In genomic region chr6:30204383-30205179, GRCm38 (mm10) we compare ENCODE assay signal across 10 mouse cellular contexts.
A peak's percentile ranks its signal among the peaks of the same experiment; 100 is the strongest.
DNase-seq lines count a peak whose midpoint lies in the region; ATAC-seq and TF ChIP-seq lines count a peak whose summit lies in the region.
"Had no signal": no experiment of that assay in that cellular context is flagged by ENCODE, and none has a peak within 500 bp of the region (broad histone marks: within the 10 kb centered on the region; RNA-seq: fewer than 3 reads in every experiment).

No protein-coding gene starts in this region.

- peak; percentile 15 for DNase-seq in cerebellum, adult 9-11 months
- DNase-seq in cerebellum, adult 11 months: no peak
- DNase-seq in layer of hippocampus, postnatal 10 days (ENCODE audit: low spot score in 2 of 2): peak; percentile 22 to 47
- DNase-seq in layer of hippocampus, adult 11-12 months (ENCODE audit: low spot score): no peak
- no peak for DNase-seq in CH12.LX (ENCODE audit: extremely low read depth)
- DNase-seq in c-Kit-positive CD71-positive TER-119-positive erythroid progenitor cells, embryonic 14.5 days (ENCODE audit: low spot score): no peak
- DNase-seq in natural killer cell, adult 2 months (ENCODE audit: low spot score in 2 of 2): no peak
- DNase-seq: gastrocnemius, postnatal 14 days; kidney, postnatal 4 days had no signal

- dilution Hi-C loops in CH12.LX (cut with MboI; ENCODE audit: extremely low pct_ligation_motif_present, extremely low pct_unique_long_range_greater_than_20kb, low sequenced_read_pairs): no loop called here

- no peak overlapping the region for H3K4me3 ChIP-seq in CH12.LX (replicated peaks in 1 of 3; ENCODE audit: low read depth in 2 of 3, low read length in 2 of 3, poor library complexity in 1 of 3)

- peaks cover 4 to 12% of the 10 kb centered on the region in 2 experiments for H3K4me1 ChIP-seq in CH12.LX (ENCODE audit: control insufficient read depth in 1 of 2, insufficient read depth in 2 of 2)

- no peak for TF ChIP-seq POLR2A in CH12.LX (IDR thresholded peaks at IDR 0.05; ENCODE audit: low read depth, low read length)

- H3K79me2 ChIP-seq in CH12.LX (replicated peaks; ENCODE audit: control insufficient read depth, extremely low read depth, insufficient read depth, poor library complexity, severe bottlenecking): no peaks in the 10 kb centered on the region

- no peaks in the 10 kb centered on the region for H3K27me3 ChIP-seq in CH12.LX (replicated peaks)

- H3K36me3 ChIP-seq in CH12.LX (replicated peaks in 1 of 2; ENCODE audit: control insufficient read depth in 1 of 2, insufficient read depth in 1 of 2, low read length in 1 of 2): no peaks in the 10 kb centered on the region

- in situ Hi-C loops in CH12.LX (cut with MboI; ENCODE audit: low pct_ligation_motif_present, low pct_unique_long_range_greater_than_20kb, low sequenced_read_pairs): loop anchor here (5.0 to 10.0 kb wide), 3 partner anchors 107 to 380 kb away; no protein-coding TSS in a partner anchor

- H3K27ac ChIP-seq in CH12.LX (ENCODE audit: insufficient read depth, low read depth): no peak overlapping the region

- peak; percentile 68 for ATAC-seq in granulocyte monocyte progenitor cell, adult 5-6 weeks (replicated peaks; ENCODE audit: poor library complexity, severe bottlenecking)

- H3K4me2 ChIP-seq in CH12.LX (ENCODE audit: insufficient read depth, low read depth, poor library complexity, severe bottlenecking): 0 out of 2 replicates have a peak overlapping the region, but pooled peaks have one; percentile 1

- no peak for TF ChIP-seq RAD21 in CH12.LX (IDR thresholded peaks at IDR 0.05; ENCODE audit: low read depth, low read length)

- no peak overlapping the region for H3K9ac ChIP-seq in CH12.LX (ENCODE audit: insufficient read depth, low read depth)

- TF ChIP-seq CTCF in CH12.LX (conservative IDR thresholded peaks at IDR 0.05 in 1 of 2, IDR thresholded peaks at IDR 0.05 in 1 of 2; ENCODE audit: low read depth in 2 of 2, low read length in 2 of 2): no peak

- H3K9me3 ChIP-seq in CH12.LX (replicated peaks; ENCODE audit: low read length): peaks cover 7% of the 10 kb centered on the region

- TF ChIP-seq EP300 in CH12.LX (IDR thresholded peaks at IDR 0.05; ENCODE audit: low read length): no peak

TF ChIP-seq in CH12.LX, 34 proteins besides CTCF, POLR2A, EP300 and RAD21:
- TF ChIP-seq KAT2A (IDR thresholded peaks at IDR 0.05; ENCODE audit: insufficient replicate concordance, low read length) (no peak), MAZ (IDR thresholded peaks at IDR 0.05; ENCODE audit: low read depth, low read length) (no peak), PAX5 (IDR thresholded peaks at IDR 0.05; ENCODE audit: low read length) (no peak), JUN (IDR thresholded peaks at IDR 0.05; ENCODE audit: insufficient read depth, low read depth, low read length) (no peak), MEF2A (IDR thresholded peaks at IDR 0.05; ENCODE audit: borderline replicate concordance, low read depth, low read length) (no peak), NELFE (IDR thresholded peaks at IDR 0.05; ENCODE audit: low read depth, low read length) (no peak), UBTF (IDR thresholded peaks at IDR 0.05; ENCODE audit: low read depth, low read length) (no peak)
TF ChIP-seq in CH12.LX: peak in this region for 0.

Comparison
In these comparisons a context has a peak if more than half of its experiments do, and no peak if none do; other contexts are left out.
1. DNase-seq: peak in cerebellum, adult 9-11 months (single experiment) and layer of hippocampus, postnatal 10 days (2 of 2); none in cerebellum, adult 11 months (single experiment), layer of hippocampus, adult 11-12 months (single experiment), CH12.LX (single experiment), c-Kit-positive CD71-positive TER-119-positive erythroid progenitor cells, embryonic 14.5 days (single experiment) and natural killer cell, adult 2 months (0 of 2).